Mouse (Mus musculus): ENCODE results near the gene Dtx1.

DNA sequence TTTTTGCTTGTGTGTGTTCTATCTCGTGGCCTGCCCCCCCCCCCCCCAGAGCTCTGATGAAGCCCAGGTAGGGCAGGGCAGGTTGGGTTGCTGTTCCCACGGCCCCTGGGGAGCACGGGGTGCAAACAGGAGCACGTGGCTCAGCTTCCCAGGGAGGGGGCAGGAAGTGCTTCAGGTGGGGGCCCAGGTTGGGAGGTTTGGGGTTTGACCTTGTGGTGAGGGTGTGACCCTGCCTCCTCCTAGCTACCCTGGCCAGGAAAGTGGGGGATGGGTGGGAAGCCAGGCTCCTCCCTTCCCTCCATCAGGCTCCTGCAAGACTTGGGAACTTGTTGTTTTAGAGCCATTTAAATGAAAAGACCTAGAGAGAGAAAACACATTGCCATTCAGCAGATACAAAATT, 23.3 kb downstream of the Dtx1 start:
- TF ChIP-seq POLR2A (IDR thresholded peaks at IDR 0.05; ENCODE audit: low read depth, low read length) (no peak), CTCF (IDR thresholded peaks at IDR 0.05; ENCODE audit: extremely low read depth, insufficient read depth, insufficient read length, insufficient replicate concordance) (no peak)
